Mouse (Mus musculus): ENCODE measurements around the gene Gm39566. TPM values are rescaled to one million over a fixed set of nuclear protein-coding genes. Genes with fewer than 3 reads are reported as not detected.

The Gm39566 gene
- polyA plus RNA-seq, 1 experiment from 2014 or later, result not detected

GRCm38 (mm10) chr11:69818871-69819270 is 3.8 kb upstream of the Gm39566 start:
- no peak overlapping the region for H3K27ac ChIP-seq (ENCODE audit: low read depth, low read length)
- no peak for DNase-seq (ENCODE audit: low spot score)
- WGBS, result 93% methylated on average over 8 of the region's 8 CpGs
- ATAC-seq (ENCODE audit: low FRiP score), result no peak
- no peak overlapping the region for H3K9ac ChIP-seq (ENCODE audit: low read depth, low read length)
- H3K36me3 ChIP-seq (ENCODE audit: control insufficient read depth, insufficient read depth, low read length), result no peaks in the 10 kb centered on the region
- H3K4me2 ChIP-seq (replicated peaks; ENCODE audit: low read depth, low read length), result no peak overlapping the region
- no peaks in the 10 kb centered on the region for H3K27me3 ChIP-seq (ENCODE audit: control insufficient read depth, insufficient read depth, low read length)
- no peaks in the 10 kb centered on the region; the same call in 1 of the 2 replicates for H3K4me1 ChIP-seq (replicated peaks; ENCODE audit: control insufficient read depth, insufficient read depth, low read length)
- no peak overlapping the region for H3K4me3 ChIP-seq (ENCODE audit: low read depth, low read length)
- no peaks in the 10 kb centered on the region for H3K9me3 ChIP-seq (ENCODE audit: control insufficient read depth, low read length)

- Histone ChIP-seq H3K27ac (ENCODE audit: low read depth, low read length) (no peak within 1 kb of the TSS), H3K27me3 (ENCODE audit: control insufficient read depth, insufficient read depth, low read length) (no peaks in the 10 kb centered on the region), H3K36me3 (ENCODE audit: control insufficient read depth, insufficient read depth, low read length) (no peaks in the 10 kb centered on the region), H3K4me1 (replicated peaks; ENCODE audit: control insufficient read depth, insufficient read depth, low read length) (no peaks in the 10 kb centered on the region; the same call in 1 of the 2 replicates), H3K9me3 (ENCODE audit: control insufficient read depth, low read length) (no peaks in the 10 kb centered on the region), H3K4me3 (ENCODE audit: low read depth, low read length) (no peak within 1 kb of the TSS), H3K9ac (ENCODE audit: low read depth, low read length) (no peak within 1 kb of the TSS), H3K4me2 (replicated peaks; ENCODE audit: low read depth, low read length) (no peak within 1 kb of the TSS)
- DNase-seq (ENCODE audit: low spot score), result no peak
- 82% methylated on average over 2 of the region's 2 CpGs for WGBS
- ATAC-seq (ENCODE audit: low FRiP score), result no peak
Observed at GRCm38 (mm10) chr11:69818365-69818764, 3.3 kb upstream of the Gm39566 start, which contains the start of gene Spem2. Gene Spem2, minus strand, starts transcription at chr11:69818465.

- Histone ChIP-seq H3K4me3 (ENCODE audit: low read depth, low read length) (no peak overlapping the region), H3K27me3 (ENCODE audit: control insufficient read depth, insufficient read depth, low read length) (no peaks in the 10 kb centered on the region), H3K9ac (ENCODE audit: low read depth, low read length) (no peak overlapping the region), H3K9me3 (ENCODE audit: control insufficient read depth, low read length) (no peaks in the 10 kb centered on the region), H3K4me1 (replicated peaks; ENCODE audit: control insufficient read depth, insufficient read depth, low read length) (no peaks in the 10 kb centered on the region), H3K27ac (ENCODE audit: low read depth, low read length) (no peak overlapping the region), H3K36me3 (ENCODE audit: control insufficient read depth, insufficient read depth, low read length) (no peaks in the 10 kb centered on the region), H3K4me2 (replicated peaks; ENCODE audit: low read depth, low read length) (no peak overlapping the region)
- DNase-seq (ENCODE audit: low spot score) (no peak), ATAC-seq (ENCODE audit: low FRiP score) (no peak)
- WGBS, result 96% methylated on average over 12 of the region's 12 CpGs
Observed at GRCm38 (mm10) chr11:69816520-69816919, 1.4 kb upstream of the Gm39566 start.

- Histone ChIP-seq H3K4me1 (replicated peaks; ENCODE audit: control insufficient read depth, insufficient read depth, low read length) (no peaks in the 10 kb centered on the region), H3K27me3 (ENCODE audit: control insufficient read depth, insufficient read depth, low read length) (peaks cover 11% of the 10 kb centered on the region), H3K4me3 (ENCODE audit: low read depth, low read length) (no peak overlapping the region), H3K4me2 (replicated peaks; ENCODE audit: low read depth, low read length) (no peak overlapping the region), H3K9ac (ENCODE audit: low read depth, low read length) (no peak overlapping the region), H3K27ac (ENCODE audit: low read depth, low read length) (no peak overlapping the region), H3K36me3 (ENCODE audit: control insufficient read depth, insufficient read depth, low read length) (no peaks in the 10 kb centered on the region), H3K9me3 (ENCODE audit: control insufficient read depth, low read length) (no peaks in the 10 kb centered on the region)
- ATAC-seq (ENCODE audit: low FRiP score), result no peak
- no peak for DNase-seq (ENCODE audit: low spot score)
Observed at GRCm38 (mm10) chr11:69810280-69810679, 4.8 kb downstream of the Gm39566 start.

GRCm38 (mm10) chr11:69807641-69808040 is 7.5 kb downstream of the Gm39566 start:
- Histone ChIP-seq H3K4me2 (replicated peaks; ENCODE audit: low read depth, low read length) (no peak overlapping the region), H3K27me3 (ENCODE audit: control insufficient read depth, insufficient read depth, low read length) (peaks cover 36% of the 10 kb centered on the region), H3K36me3 (ENCODE audit: control insufficient read depth, insufficient read depth, low read length) (no peaks in the 10 kb centered on the region), H3K9ac (ENCODE audit: low read depth, low read length) (no peak overlapping the region), H3K4me3 (ENCODE audit: low read depth, low read length) (no peak overlapping the region), H3K27ac (ENCODE audit: low read depth, low read length) (no peak overlapping the region), H3K4me1 (replicated peaks; ENCODE audit: control insufficient read depth, insufficient read depth, low read length) (peaks cover 9% of the 10 kb centered on the region), H3K9me3 (ENCODE audit: control insufficient read depth, low read length) (no peaks in the 10 kb centered on the region)
- DNase-seq (ENCODE audit: low spot score), result no peak
- no peak for ATAC-seq (ENCODE audit: low FRiP score)
- WGBS, result 81% methylated on average over 2 of the region's 2 CpGs

- ATAC-seq (ENCODE audit: low FRiP score) (no peak), DNase-seq (ENCODE audit: low spot score) (no peak)
- Histone ChIP-seq H3K27ac (ENCODE audit: low read depth, low read length) (no peak overlapping the region), H3K9me3 (ENCODE audit: control insufficient read depth, low read length) (no peaks in the 10 kb centered on the region), H3K27me3 (ENCODE audit: control insufficient read depth, insufficient read depth, low read length) (peaks cover 48% of the 10 kb centered on the region), H3K4me1 (replicated peaks; ENCODE audit: control insufficient read depth, insufficient read depth, low read length) (peaks cover 11% of the 10 kb centered on the region), H3K4me3 (ENCODE audit: low read depth, low read length) (no peak overlapping the region), H3K4me2 (replicated peaks; ENCODE audit: low read depth, low read length) (no peak overlapping the region), H3K9ac (ENCODE audit: low read depth, low read length) (no peak overlapping the region), H3K36me3 (ENCODE audit: control insufficient read depth, insufficient read depth, low read length) (no peaks in the 10 kb centered on the region)
- whole genome bisulfite sequencing, result 83% methylated on average over 4 of the region's 4 CpGs
Observed at GRCm38 (mm10) chr11:69806378-69806777, 8.7 kb downstream of the Gm39566 start.

GRCm38 (mm10) chr11:69804972-69805909 is 9.9 kb downstream of the Gm39566 start, which contains the start of gene Tmem102:
Gene Tmem102, minus strand, starts transcription at chr11:69805624.
- 0 out of 2 replicates have a peak within 1 kb of the TSS, but pooled peaks have one; percentile 11 for H3K4me3 ChIP-seq (ENCODE audit: low read depth, low read length)
- H3K36me3 ChIP-seq (ENCODE audit: control insufficient read depth, insufficient read depth, low read length), result no peaks in the 10 kb centered on the region
- no peak within 1 kb of the TSS for H3K27ac ChIP-seq (ENCODE audit: low read depth, low read length)
- H3K4me1 ChIP-seq (replicated peaks; ENCODE audit: control insufficient read depth, insufficient read depth, low read length), result peaks cover 13% of the 10 kb centered on the region
- peaks cover 51% of the 10 kb centered on the region for H3K27me3 ChIP-seq (ENCODE audit: control insufficient read depth, insufficient read depth, low read length)
- no peak for ATAC-seq (ENCODE audit: low FRiP score)
- DNase-seq (ENCODE audit: low spot score), result peak; percentile 22
- 5% methylated on average over 29 of the region's 29 CpGs for WGBS
- peak within 1 kb of the TSS; percentile 22 for H3K4me2 ChIP-seq (replicated peaks; ENCODE audit: low read depth, low read length)
- no peak within 1 kb of the TSS for H3K9ac ChIP-seq (ENCODE audit: low read depth, low read length)
- H3K9me3 ChIP-seq (ENCODE audit: control insufficient read depth, low read length), result no peaks in the 10 kb centered on the region

- Histone ChIP-seq H3K4me2 (replicated peaks; ENCODE audit: low read depth, low read length) (no peak overlapping the region; the same call in 1 of the 2 replicates), H3K36me3 (ENCODE audit: control insufficient read depth, insufficient read depth, low read length) (no peaks in the 10 kb centered on the region), H3K9me3 (ENCODE audit: control insufficient read depth, low read length) (no peaks in the 10 kb centered on the region), H3K27me3 (ENCODE audit: control insufficient read depth, insufficient read depth, low read length) (peaks cover 53% of the 10 kb centered on the region), H3K27ac (ENCODE audit: low read depth, low read length) (no peak overlapping the region), H3K9ac (ENCODE audit: low read depth, low read length) (no peak overlapping the region), H3K4me3 (ENCODE audit: low read depth, low read length) (0 out of 2 replicates have a peak overlapping the region, but pooled peaks have one; percentile 11), H3K4me1 (replicated peaks; ENCODE audit: control insufficient read depth, insufficient read depth, low read length) (peaks cover 13% of the 10 kb centered on the region)
- DNase-seq (ENCODE audit: low spot score) (no peak), ATAC-seq (ENCODE audit: low FRiP score) (no peak)
- WGBS, result 5% methylated on average over 12 of the region's 12 CpGs
Observed at GRCm38 (mm10) chr11:69804652-69804940, 10.5 kb downstream of the Gm39566 start.
